Mouse (Mus musculus): Measurements from ENCODE around the gene Hist1h4a.

The Hist1h4a gene

GRCm38 (mm10) chr13:23759251-23759771 is 1.7 kb downstream of the Hist1h4a start:
- DNase-seq (ENCODE audit: low read depth, low spot score), result no peak

GRCm38 (mm10) chr13:23757921-23758320 is 3.1 kb downstream of the Hist1h4a start:
- no peak for DNase-seq (ENCODE audit: low read depth, low spot score)

- peak; percentile 47 for DNase-seq (ENCODE audit: low read depth, low spot score)
These were observed 3.7 kb downstream of the Hist1h4a start for GRCm38 (mm10) chr13:23757211-23757773.

GRCm38 (mm10) chr13:23756790-23757189 is 4.2 kb downstream of the Hist1h4a start, which contains the start of gene Hist1h4b:
TSS of gene Hist1h4b (plus strand) at chr13:23757013.
- DNase-seq (ENCODE audit: low read depth, low spot score), result peak; percentile 92

- no peak for DNase-seq (ENCODE audit: low read depth, low spot score)
These were observed 6.0 kb downstream of the Hist1h4a start for GRCm38 (mm10) chr13:23755000-23755399.

- no peak for DNase-seq (ENCODE audit: low read depth, low spot score)
These were observed 7.5 kb downstream of the Hist1h4a start for GRCm38 (mm10) chr13:23753314-23754078.

GRCm38 (mm10) chr13:23752742-23753172 is 8.3 kb downstream of the Hist1h4a start:
- DNase-seq (ENCODE audit: low read depth, low spot score), result no peak

GRCm38 (mm10) chr13:23752067-23752741 is 8.8 kb downstream of the Hist1h4a start, which contains the start of gene Hist1h3b:
TSS of gene Hist1h3b (plus strand) at chr13:23752267.
- peak; percentile 85 for DNase-seq (ENCODE audit: low read depth, low spot score)

- peak; percentile 29 for DNase-seq (ENCODE audit: low read depth, low spot score)
These were observed 9.5 kb downstream of the Hist1h4a start for GRCm38 (mm10) chr13:23751478-23751956.

GRCm38 (mm10) chr13:23750839-23751477 is 10.1 kb downstream of the Hist1h4a start, which contains the start of gene Hist1h2ab:
TSS of gene Hist1h2ab (plus strand) at chr13:23751126.
- DNase-seq (ENCODE audit: low read depth, low spot score), result peak; percentile 66

GRCm38 (mm10) chr13:23749563-23750121 is 11.4 kb downstream of the Hist1h4a start:
- DNase-seq (ENCODE audit: low read depth, low spot score), result no peak

GRCm38 (mm10) chr13:23747892-23748288 is 13.1 kb downstream of the Hist1h4a start:
- no peak for DNase-seq (ENCODE audit: low read depth, low spot score)

GRCm38 (mm10) chr13:23747081-23747891 is 13.7 kb downstream of the Hist1h4a start:
- DNase-seq (ENCODE audit: low read depth, low spot score), result peak; percentile 31

GRCm38 (mm10) chr13:23746201-23747080 is 14.6 kb downstream of the Hist1h4a start, which contains the start of gene Hist1h2bb:
TSS of gene Hist1h2bb (plus strand) at chr13:23746734.
- DNase-seq (ENCODE audit: low read depth, low spot score), result peak; percentile 87

GRCm38 (mm10) chr13:23745381-23746161 is 15.5 kb downstream of the Hist1h4a start, which contains the start of gene Hist1h3c:
TSS of gene Hist1h3c (minus strand) at chr13:23745602.
- DNase-seq (ENCODE audit: low read depth, low spot score), result peak; percentile 91

- DNase-seq (ENCODE audit: low read depth, low spot score), result no peak
These were observed 16.3 kb downstream of the Hist1h4a start for GRCm38 (mm10) chr13:23744421-23745380.

- DNase-seq (ENCODE audit: low read depth, low spot score), result no peak
These were observed 17.1 kb downstream of the Hist1h4a start for GRCm38 (mm10) chr13:23743963-23744362.
